Mouse (Mus musculus): ENCODE data around the gene Cbx4. TPM values are rescaled to one million over a fixed set of nuclear protein-coding genes. Genes with fewer than 3 reads are reported as not detected.
A peak's percentile ranks its signal among the peaks of the same experiment; 100 is the strongest.

Cbx4 gene
- polyA plus RNA-seq, 1 experiment from 2014 or later: 2.9 TPM

GRCm38 (mm10) chr11:119073876-119074433 lies 12.1 kb downstream of the Cbx4 start:
- H3K36me3 ChIP-seq (ENCODE audit: control insufficient read depth, insufficient read depth): no peaks in the 10 kb centered on the region
- no peak for ATAC-seq (ENCODE audit: low read depth)
- no peak overlapping the region for H3K4me2 ChIP-seq (ENCODE audit: low read depth, low read length)
- H3K4me1 ChIP-seq (ENCODE audit: control insufficient read depth, low read depth, low read length): peaks cover 4% of the 10 kb centered on the region
- H3K4me3 ChIP-seq (ENCODE audit: low read depth, low read length): no peak overlapping the region
- no peak overlapping the region for H3K27ac ChIP-seq (ENCODE audit: low read length)
- no peak overlapping the region for H3K9ac ChIP-seq (ENCODE audit: low read depth, low read length)
- no peaks in the 10 kb centered on the region for H3K9me3 ChIP-seq (replicated peaks; ENCODE audit: control insufficient read depth, low read length)
- WGBS (ENCODE audit: insufficient replicate concordance): 52% methylated on average over 6 of the region's 6 CpGs
- peaks cover 2% of the 10 kb centered on the region; the same call in 1 of the 2 replicates for H3K27me3 ChIP-seq (ENCODE audit: control insufficient read depth, insufficient read depth, low read depth, low read length)

- H3K4me2 ChIP-seq (ENCODE audit: low read depth, low read length): no peak overlapping the region
- H3K4me1 ChIP-seq (ENCODE audit: control insufficient read depth, low read depth, low read length): no peaks in the 10 kb centered on the region
- H3K9ac ChIP-seq (ENCODE audit: low read depth, low read length): no peak overlapping the region
- WGBS (ENCODE audit: insufficient replicate concordance): 53% methylated on average over 6 of the region's 6 CpGs
- no peaks in the 10 kb centered on the region for H3K9me3 ChIP-seq (replicated peaks; ENCODE audit: control insufficient read depth, low read length)
- no peak overlapping the region for H3K27ac ChIP-seq (ENCODE audit: low read length)
- H3K27me3 ChIP-seq (ENCODE audit: control insufficient read depth, insufficient read depth, low read depth, low read length): peaks cover 2% of the 10 kb centered on the region; the same call in 1 of the 2 replicates
- ATAC-seq (ENCODE audit: low read depth): no peak
- no peak overlapping the region for H3K4me3 ChIP-seq (ENCODE audit: low read depth, low read length)
- no peaks in the 10 kb centered on the region for H3K36me3 ChIP-seq (ENCODE audit: control insufficient read depth, insufficient read depth)
Observed at GRCm38 (mm10) chr11:119072986-119073385, 13.0 kb downstream of the Cbx4 start.

GRCm38 (mm10) chr11:119072239-119072638 lies 13.8 kb downstream of the Cbx4 start:
- no peak overlapping the region for H3K9ac ChIP-seq (ENCODE audit: low read depth, low read length)
- no peak for ATAC-seq (ENCODE audit: low read depth)
- no peak overlapping the region for H3K27ac ChIP-seq (ENCODE audit: low read length)
- H3K4me1 ChIP-seq (ENCODE audit: control insufficient read depth, low read depth, low read length): no peaks in the 10 kb centered on the region
- H3K4me2 ChIP-seq (ENCODE audit: low read depth, low read length): no peak overlapping the region
- 56% methylated on average over 7 of the region's 7 CpGs for WGBS (ENCODE audit: insufficient replicate concordance)
- no peak overlapping the region for H3K4me3 ChIP-seq (ENCODE audit: low read depth, low read length)
- no peaks in the 10 kb centered on the region for H3K9me3 ChIP-seq (replicated peaks; ENCODE audit: control insufficient read depth, low read length)
- peaks cover 2% of the 10 kb centered on the region; the same call in 1 of the 2 replicates for H3K27me3 ChIP-seq (ENCODE audit: control insufficient read depth, insufficient read depth, low read depth, low read length)
- H3K36me3 ChIP-seq (ENCODE audit: control insufficient read depth, insufficient read depth): no peaks in the 10 kb centered on the region

GRCm38 (mm10) chr11:119066841-119067240 lies 19.2 kb downstream of the Cbx4 start:
- no peaks in the 10 kb centered on the region for H3K9me3 ChIP-seq (replicated peaks; ENCODE audit: control insufficient read depth, low read length)
- WGBS (ENCODE audit: insufficient replicate concordance): 62% methylated on average over 8 of the region's 8 CpGs
- no peaks in the 10 kb centered on the region for H3K36me3 ChIP-seq (ENCODE audit: control insufficient read depth, insufficient read depth)
- no peak overlapping the region for H3K9ac ChIP-seq (ENCODE audit: low read depth, low read length)
- no peak overlapping the region for H3K4me2 ChIP-seq (ENCODE audit: low read depth, low read length)
- no peak overlapping the region for H3K27ac ChIP-seq (ENCODE audit: low read length)
- peaks cover 6% of the 10 kb centered on the region for H3K27me3 ChIP-seq (ENCODE audit: control insufficient read depth, insufficient read depth, low read depth, low read length)
- no peaks in the 10 kb centered on the region for H3K4me1 ChIP-seq (ENCODE audit: control insufficient read depth, low read depth, low read length)
- ATAC-seq (ENCODE audit: low read depth): no peak
- H3K4me3 ChIP-seq (ENCODE audit: low read depth, low read length): no peak overlapping the region

- H3K9ac ChIP-seq (ENCODE audit: low read depth, low read length): no peak overlapping the region
- H3K36me3 ChIP-seq (ENCODE audit: control insufficient read depth, insufficient read depth): no peaks in the 10 kb centered on the region
- H3K4me3 ChIP-seq (ENCODE audit: low read depth, low read length): no peak overlapping the region
- H3K4me2 ChIP-seq (ENCODE audit: low read depth, low read length): no peak overlapping the region
- no peak overlapping the region for H3K27ac ChIP-seq (ENCODE audit: low read length)
- H3K9me3 ChIP-seq (replicated peaks; ENCODE audit: control insufficient read depth, low read length): no peaks in the 10 kb centered on the region
- H3K27me3 ChIP-seq (ENCODE audit: control insufficient read depth, insufficient read depth, low read depth, low read length): peaks cover 68% of the 10 kb centered on the region
- H3K4me1 ChIP-seq (ENCODE audit: control insufficient read depth, low read depth, low read length): peaks cover 19% of the 10 kb centered on the region
- ATAC-seq (ENCODE audit: low read depth): no peak
- 4% methylated on average over 3 of the region's 3 CpGs for WGBS (ENCODE audit: insufficient replicate concordance)
Observed at GRCm38 (mm10) chr11:119059256-119059655, 26.8 kb downstream of the Cbx4 start.

GRCm38 (mm10) chr11:119058041-119058995 lies 27.7 kb downstream of the Cbx4 start:
- H3K27ac ChIP-seq (ENCODE audit: low read length): no peak overlapping the region
- WGBS (ENCODE audit: insufficient replicate concordance): 2% methylated on average over 58 of the region's 58 CpGs
- H3K27me3 ChIP-seq (ENCODE audit: control insufficient read depth, insufficient read depth, low read depth, low read length): peaks cover 77% of the 10 kb centered on the region
- peaks cover 19% of the 10 kb centered on the region for H3K4me1 ChIP-seq (ENCODE audit: control insufficient read depth, low read depth, low read length)
- H3K4me3 ChIP-seq (ENCODE audit: low read depth, low read length): no peak overlapping the region
- H3K4me2 ChIP-seq (ENCODE audit: low read depth, low read length): peak overlapping the region; percentile 33
- no peak overlapping the region for H3K9ac ChIP-seq (ENCODE audit: low read depth, low read length)
- no peaks in the 10 kb centered on the region for H3K9me3 ChIP-seq (replicated peaks; ENCODE audit: control insufficient read depth, low read length)
- H3K36me3 ChIP-seq (ENCODE audit: control insufficient read depth, insufficient read depth): no peaks in the 10 kb centered on the region
- ATAC-seq (ENCODE audit: low read depth): peak; percentile 30; the same call in 1 of the 2 replicates

- no peak for ATAC-seq (ENCODE audit: low read depth)
- Histone ChIP-seq H3K4me1 (ENCODE audit: control insufficient read depth, low read depth, low read length) (peaks cover 23% of the 10 kb centered on the region), H3K27me3 (ENCODE audit: control insufficient read depth, insufficient read depth, low read depth, low read length) (peaks cover 87% of the 10 kb centered on the region), H3K36me3 (ENCODE audit: control insufficient read depth, insufficient read depth) (no peaks in the 10 kb centered on the region), H3K27ac (ENCODE audit: low read length) (no peak overlapping the region), H3K9me3 (replicated peaks; ENCODE audit: control insufficient read depth, low read length) (no peaks in the 10 kb centered on the region), H3K9ac (ENCODE audit: low read depth, low read length) (peak overlapping the region; percentile 65; the same call in 1 of the 2 replicates), H3K4me3 (ENCODE audit: low read depth, low read length) (peak overlapping the region; percentile 60), H3K4me2 (ENCODE audit: low read depth, low read length) (peak overlapping the region; percentile 73)
- WGBS (ENCODE audit: insufficient replicate concordance): 1% methylated on average over 9 of the region's 9 CpGs
Observed at GRCm38 (mm10) chr11:119057291-119057690, 28.7 kb downstream of the Cbx4 start.

GRCm38 (mm10) chr11:119056301-119057211 lies 29.5 kb downstream of the Cbx4 start:
- WGBS (ENCODE audit: insufficient replicate concordance): under 1% methylated on average over 65 of the region's 65 CpGs
- peaks cover 23% of the 10 kb centered on the region for H3K4me1 ChIP-seq (ENCODE audit: control insufficient read depth, low read depth, low read length)
- no peak for ATAC-seq (ENCODE audit: low read depth)
- no peaks in the 10 kb centered on the region for H3K9me3 ChIP-seq (replicated peaks; ENCODE audit: control insufficient read depth, low read length)
- H3K9ac ChIP-seq (ENCODE audit: low read depth, low read length): peak overlapping the region; percentile 65
- H3K4me2 ChIP-seq (ENCODE audit: low read depth, low read length): peak overlapping the region; percentile 73
- H3K27ac ChIP-seq (ENCODE audit: low read length): no peak overlapping the region
- peak overlapping the region; percentile 60 for H3K4me3 ChIP-seq (ENCODE audit: low read depth, low read length)
- H3K27me3 ChIP-seq (ENCODE audit: control insufficient read depth, insufficient read depth, low read depth, low read length): peaks cover 95% of the 10 kb centered on the region
- no peaks in the 10 kb centered on the region for H3K36me3 ChIP-seq (ENCODE audit: control insufficient read depth, insufficient read depth)

All from liver, embryonic 16.5 days (tissue).